Mouse (Mus musculus): Measurements from ENCODE around the gene Tbc1d10a. TPM values are rescaled to one million over a fixed set of nuclear protein-coding genes. Genes with fewer than 3 reads are reported as not detected.
A peak's percentile ranks its signal among the peaks of the same experiment; 100 is the strongest.

Tbc1d10a gene
- polyA plus RNA-seq, 1 experiment, result 18.3 TPM

GRCm38 (mm10) chr11:4195597-4196031 is 9.0 kb downstream of the Tbc1d10a start:
- Histone ChIP-seq H3K27ac (ENCODE audit: insufficient read depth, low read length) (no peak overlapping the region), H3K4me3 (ENCODE audit: insufficient read depth, low read length) (no peak overlapping the region), H3K4me1 (ENCODE audit: control insufficient read depth, insufficient read depth, low read length) (peaks cover 3% of the 10 kb centered on the region)
- TF ChIP-seq CTCF (IDR thresholded peaks at IDR 0.05; ENCODE audit: borderline replicate concordance, insufficient read depth, low read length) (no peak), POLR2A (IDR thresholded peaks at IDR 0.05; ENCODE audit: low read depth, low read length) (no peak)

- TF ChIP-seq CTCF (IDR thresholded peaks at IDR 0.05; ENCODE audit: borderline replicate concordance, insufficient read depth, low read length) (no peak), POLR2A (IDR thresholded peaks at IDR 0.05; ENCODE audit: low read depth, low read length) (no peak)
- H3K4me1 ChIP-seq (ENCODE audit: control insufficient read depth, insufficient read depth, low read length), result no peaks in the 10 kb centered on the region
- no peak overlapping the region for H3K27ac ChIP-seq (ENCODE audit: insufficient read depth, low read length)
- H3K4me3 ChIP-seq (ENCODE audit: insufficient read depth, low read length), result no peak overlapping the region
Measured at GRCm38 (mm10) chr11:4196636-4197035, 10.0 kb downstream of the Tbc1d10a start.

DNA sequence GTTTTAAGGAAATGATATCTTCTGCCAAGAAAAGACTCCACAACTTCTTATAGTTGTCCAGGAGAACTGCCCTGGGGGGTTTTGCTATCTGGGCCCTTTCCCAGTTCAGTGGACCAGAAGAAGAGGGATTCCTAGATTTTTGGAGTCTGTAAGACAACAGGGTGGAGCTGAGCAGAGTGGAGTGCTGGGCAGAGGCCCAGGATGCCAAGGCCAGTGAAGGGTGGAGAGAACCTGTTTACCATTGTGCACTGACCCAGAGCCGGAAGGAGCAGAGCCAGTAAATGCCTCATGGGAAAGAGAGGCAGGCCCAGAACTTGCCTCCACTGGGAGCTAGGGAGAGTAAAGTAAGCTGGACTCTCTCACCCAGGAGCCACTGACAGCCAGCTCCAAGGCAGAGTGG is 11.1 kb downstream of the Tbc1d10a start:
- TF ChIP-seq CTCF (IDR thresholded peaks at IDR 0.05; ENCODE audit: borderline replicate concordance, insufficient read depth, low read length) (no peak), POLR2A (IDR thresholded peaks at IDR 0.05; ENCODE audit: low read depth, low read length) (no peak)
- H3K27ac ChIP-seq (ENCODE audit: insufficient read depth, low read length), result no peak overlapping the region
- H3K4me3 ChIP-seq (ENCODE audit: insufficient read depth, low read length), result no peak overlapping the region
- no peaks in the 10 kb centered on the region for H3K4me1 ChIP-seq (ENCODE audit: control insufficient read depth, insufficient read depth, low read length)

GRCm38 (mm10) chr11:4201981-4202700 is 15.6 kb downstream of the Tbc1d10a start:
- Histone ChIP-seq H3K4me1 (ENCODE audit: control insufficient read depth, insufficient read depth, low read length) (peaks cover 4% of the 10 kb centered on the region; the same call in 1 of the 2 replicates), H3K4me3 (ENCODE audit: insufficient read depth, low read length) (no peak overlapping the region), H3K27ac (ENCODE audit: insufficient read depth, low read length) (no peak overlapping the region)
- TF ChIP-seq CTCF (IDR thresholded peaks at IDR 0.05; ENCODE audit: borderline replicate concordance, insufficient read depth, low read length) (no peak), POLR2A (IDR thresholded peaks at IDR 0.05; ENCODE audit: low read depth, low read length) (no peak)

GRCm38 (mm10) chr11:4202995-4203704 is 16.6 kb downstream of the Tbc1d10a start:
- no peak overlapping the region for H3K27ac ChIP-seq (ENCODE audit: insufficient read depth, low read length)
- no peak for TF ChIP-seq CTCF (IDR thresholded peaks at IDR 0.05; ENCODE audit: borderline replicate concordance, insufficient read depth, low read length)
- TF ChIP-seq POLR2A (IDR thresholded peaks at IDR 0.05; ENCODE audit: low read depth, low read length), result no peak
- H3K4me3 ChIP-seq (ENCODE audit: insufficient read depth, low read length), result no peak overlapping the region
- peaks cover 4% of the 10 kb centered on the region; the same call in 1 of the 2 replicates for H3K4me1 ChIP-seq (ENCODE audit: control insufficient read depth, insufficient read depth, low read length)

GRCm38 (mm10) chr11:4203705-4204074 is 17.1 kb downstream of the Tbc1d10a start:
- Histone ChIP-seq H3K27ac (ENCODE audit: insufficient read depth, low read length) (no peak overlapping the region), H3K4me1 (ENCODE audit: control insufficient read depth, insufficient read depth, low read length) (peaks cover 4% of the 10 kb centered on the region; the same call in 1 of the 2 replicates), H3K4me3 (ENCODE audit: insufficient read depth, low read length) (no peak overlapping the region)
- no peak for TF ChIP-seq CTCF (IDR thresholded peaks at IDR 0.05; ENCODE audit: borderline replicate concordance, insufficient read depth, low read length)

- Histone ChIP-seq H3K27ac (ENCODE audit: insufficient read depth, low read length) (no peak overlapping the region), H3K4me3 (ENCODE audit: insufficient read depth, low read length) (no peak overlapping the region), H3K4me1 (ENCODE audit: control insufficient read depth, insufficient read depth, low read length) (peaks cover 4% of the 10 kb centered on the region; the same call in 1 of the 2 replicates)
- TF ChIP-seq POLR2A (IDR thresholded peaks at IDR 0.05; ENCODE audit: low read depth, low read length), result no peak
- TF ChIP-seq CTCF (IDR thresholded peaks at IDR 0.05; ENCODE audit: borderline replicate concordance, insufficient read depth, low read length), result no peak
Measured at GRCm38 (mm10) chr11:4205097-4205655, 18.6 kb downstream of the Tbc1d10a start.

GRCm38 (mm10) chr11:4205951-4206350 is 19.4 kb downstream of the Tbc1d10a start:
- no peak overlapping the region for H3K4me3 ChIP-seq (ENCODE audit: insufficient read depth, low read length)
- peaks cover 4% of the 10 kb centered on the region; the same call in 1 of the 2 replicates for H3K4me1 ChIP-seq (ENCODE audit: control insufficient read depth, insufficient read depth, low read length)
- peak overlapping the region; percentile 13 for H3K27ac ChIP-seq (ENCODE audit: insufficient read depth, low read length)
- TF ChIP-seq POLR2A (IDR thresholded peaks at IDR 0.05; ENCODE audit: low read depth, low read length) (no peak), CTCF (IDR thresholded peaks at IDR 0.05; ENCODE audit: borderline replicate concordance, insufficient read depth, low read length) (no peak)

- Histone ChIP-seq H3K4me3 (ENCODE audit: insufficient read depth, low read length) (no peak overlapping the region), H3K4me1 (ENCODE audit: control insufficient read depth, insufficient read depth, low read length) (peaks cover 4% of the 10 kb centered on the region; the same call in 1 of the 2 replicates), H3K27ac (ENCODE audit: insufficient read depth, low read length) (no peak overlapping the region)
- no peak for TF ChIP-seq POLR2A (IDR thresholded peaks at IDR 0.05; ENCODE audit: low read depth, low read length)
- TF ChIP-seq CTCF (IDR thresholded peaks at IDR 0.05; ENCODE audit: borderline replicate concordance, insufficient read depth, low read length), result no peak
Measured at GRCm38 (mm10) chr11:4206563-4206962, 20.0 kb downstream of the Tbc1d10a start.

DNA sequence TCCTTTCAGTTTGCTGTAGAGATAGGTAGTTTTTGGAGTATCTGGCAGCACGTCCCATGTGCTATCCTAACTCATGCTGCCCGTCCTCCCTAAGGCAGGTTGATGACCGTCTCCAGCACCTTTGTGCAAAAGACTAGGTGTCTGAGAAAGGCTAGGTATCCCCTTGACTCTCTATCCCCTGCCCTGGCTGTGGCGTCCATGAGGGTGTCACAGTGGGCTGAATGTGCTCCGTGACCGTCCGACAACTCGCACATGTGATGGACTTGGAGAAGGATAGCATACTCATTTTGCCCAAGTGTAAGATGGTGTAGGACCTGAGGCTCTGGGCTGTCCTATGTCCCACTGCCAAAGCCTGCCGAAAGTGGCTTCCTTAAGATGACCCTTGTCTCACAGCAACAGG is 21.1 kb downstream of the Tbc1d10a start:
- Histone ChIP-seq H3K4me3 (ENCODE audit: insufficient read depth, low read length) (no peak overlapping the region), H3K27ac (ENCODE audit: insufficient read depth, low read length) (no peak overlapping the region), H3K4me1 (ENCODE audit: control insufficient read depth, insufficient read depth, low read length) (peaks cover 4% of the 10 kb centered on the region; the same call in 1 of the 2 replicates)
- TF ChIP-seq CTCF (IDR thresholded peaks at IDR 0.05; ENCODE audit: borderline replicate concordance, insufficient read depth, low read length) (no peak), POLR2A (IDR thresholded peaks at IDR 0.05; ENCODE audit: low read depth, low read length) (no peak)

Data from embryonic fibroblast, embryonic 13.5 days (primary cell).